10 mouse cellular contexts compared by ENCODE assay signal in the genomic region with DNA sequence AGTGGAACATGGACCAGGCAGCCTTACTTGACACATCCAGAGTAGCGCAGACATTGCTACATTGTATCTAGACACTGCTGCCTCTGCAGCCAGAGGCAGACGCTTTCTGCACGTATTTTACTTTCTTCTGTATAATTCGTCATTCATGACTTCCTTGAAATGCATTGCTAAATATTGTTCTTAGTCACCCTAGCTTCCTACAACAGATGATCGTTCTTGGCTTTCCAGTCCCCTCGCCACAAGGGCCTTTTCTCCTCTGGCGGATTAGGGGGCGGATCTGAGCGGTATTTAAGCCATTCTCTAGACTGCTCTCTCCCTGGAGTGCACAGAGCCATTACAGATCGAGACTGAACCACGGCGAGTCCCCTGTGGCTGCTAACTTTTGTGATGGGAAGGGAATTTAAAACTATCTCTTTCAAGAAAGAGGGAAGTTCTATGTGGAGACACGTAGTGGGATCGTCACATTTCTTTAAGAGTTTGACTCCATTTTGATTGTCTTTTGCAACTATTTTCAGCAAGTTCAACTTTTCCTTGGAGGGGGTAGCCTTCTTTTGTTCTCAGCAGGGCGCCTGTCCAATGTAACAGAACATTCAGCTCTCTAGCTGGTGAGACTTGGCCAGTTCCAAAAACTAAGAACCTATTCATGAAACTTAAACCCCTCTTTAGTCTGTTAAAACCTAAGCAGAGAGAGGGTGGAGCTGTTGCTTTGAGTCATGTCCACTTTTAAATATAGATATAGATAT. TPM values are rescaled to one million over a fixed set of nuclear protein-coding genes. Genes with fewer than 3 reads are reported as not detected.
A peak's percentile ranks its signal among the peaks of the same experiment; 100 is the strongest.
DNase-seq lines count a peak whose midpoint lies in the region; ATAC-seq and TF ChIP-seq lines count a peak whose summit lies in the region.
"Had no signal": no experiment of that assay in that cellular context is flagged by ENCODE, and none has a peak within 500 bp of the region (broad histone marks: within the 10 kb centered on the region; RNA-seq: fewer than 3 reads in every experiment).

No protein-coding gene starts in this region.

- H3K9ac ChIP-seq in heart, embryonic 12.5 days: no peak overlapping the region
- H3K9ac ChIP-seq in MEL (ENCODE audit: control insufficient read depth, low read depth, low read length, poor library complexity, severe bottlenecking): no peak overlapping the region
- H3K9ac ChIP-seq in forebrain, embryonic 14.5 days (ENCODE audit: low read length): no peak overlapping the region

- H3K4me1 ChIP-seq in heart, embryonic 12.5 days (replicated peaks): peaks cover 40% of the 10 kb centered on the region
- peaks cover 10 to 23% of the 10 kb centered on the region in 2 experiments for H3K4me1 ChIP-seq in MEL (ENCODE audit: control insufficient read depth in 1 of 2, insufficient read depth in 2 of 2, low read length in 2 of 2)
- H3K4me1 ChIP-seq in forebrain, embryonic 14.5 days (ENCODE audit: control insufficient read depth, insufficient read depth, low read length): peaks cover 14% of the 10 kb centered on the region

- no peaks in the 10 kb centered on the region for H3K9me3 ChIP-seq in heart, embryonic 12.5 days (replicated peaks)
- H3K9me3 ChIP-seq in MEL (replicated peaks; ENCODE audit: insufficient read depth, low read length): no peaks in the 10 kb centered on the region
- H3K9me3 ChIP-seq in forebrain, embryonic 14.5 days (replicated peaks; ENCODE audit: control insufficient read depth, low read length): no peaks in the 10 kb centered on the region

- no peak overlapping the region for H3K27ac ChIP-seq in heart, embryonic 12.5 days (ENCODE audit: poor library complexity, severe bottlenecking)
- no peak overlapping the region for H3K27ac ChIP-seq in MEL (ENCODE audit: control insufficient read depth, low read depth, low read length)
- H3K27ac ChIP-seq in forebrain, embryonic 14.5 days (ENCODE audit: low read depth, low read length): peak overlapping the region; percentile 40; the same call in 1 of the 2 replicates
- H3K27ac ChIP-seq: kidney, postnatal 0 days had no signal

- TF ChIP-seq RAD21 in MEL (IDR thresholded peaks at IDR 0.05; ENCODE audit: low read depth, low read length): no peak

- no peak for TF ChIP-seq EP300 in MEL (IDR thresholded peaks at IDR 0.05; ENCODE audit: low read depth in 1 of 2, low read length in 2 of 2)

- H3K4me3 ChIP-seq in heart, embryonic 12.5 days: no peak overlapping the region
- H3K4me3 ChIP-seq in MEL (ENCODE audit: control insufficient read depth in 1 of 2, insufficient read depth in 1 of 2, low read depth in 2 of 2, low read length in 2 of 2): no peak overlapping the region
- no peak overlapping the region for H3K4me3 ChIP-seq in forebrain, embryonic 14.5 days (ENCODE audit: low read depth, low read length)

- H3K27me3 ChIP-seq in heart, embryonic 12.5 days (replicated peaks): 0 out of 2 replicates have a peak, but pooled peaks cover 3% of the 10 kb centered on the region
- H3K27me3 ChIP-seq in MEL (ENCODE audit: control insufficient read depth in 1 of 2, insufficient read depth in 2 of 2, low read length in 2 of 2): no peaks in the 10 kb centered on the region
- no peaks in the 10 kb centered on the region for H3K27me3 ChIP-seq in forebrain, embryonic 14.5 days (replicated peaks; ENCODE audit: control insufficient read depth, insufficient read depth, low read length)

- no peaks in the 10 kb centered on the region for H3K36me3 ChIP-seq in heart, embryonic 12.5 days
- peaks cover 0 to 15% of the 10 kb centered on the region in 2 experiments; a peak in 2 of 4 replicates for H3K36me3 ChIP-seq in MEL (ENCODE audit: control insufficient read depth in 1 of 2, insufficient read depth in 2 of 2, low read length in 2 of 2)
- 0 out of 2 replicates have a peak, but pooled peaks cover 9% of the 10 kb centered on the region for H3K36me3 ChIP-seq in forebrain, embryonic 14.5 days (ENCODE audit: control insufficient read depth, insufficient read depth, low read length)

- 55% methylated on average over 15 of the region's 15 CpGs for WGBS in heart, embryonic 12.5 days
- 6% methylated on average over 15 of the region's 15 CpGs for WGBS in forebrain, embryonic 14.5 days

- no peak for DNase-seq in heart, adult 9 months (ENCODE audit: low spot score in 2 of 2)
- no peak for DNase-seq in MEL (ENCODE audit: low read depth, low spot score)
- peak; percentile 63 for DNase-seq in forebrain, embryonic 14.5 days (ENCODE audit: low spot score)
- peak; percentile 34 for DNase-seq in mesoderm, embryonic 11.5 days (ENCODE audit: low read depth, low spot score)
- DNase-seq in urinary bladder, postnatal 14 days (ENCODE audit: low spot score): no peak
- DNase-seq: cerebellum, adult 8-10 months had no signal

- no peak for TF ChIP-seq POLR2A in MEL (IDR thresholded peaks at IDR 0.05; ENCODE audit: control insufficient read depth in 1 of 2, insufficient read depth in 1 of 2, low read depth in 1 of 2, low read length in 2 of 2, poor library complexity in 1 of 2)

- ATAC-seq in heart, embryonic 12.5 days (ENCODE audit: insufficient number of reproducible peaks, low FRiP score): no peak
- peak; percentile 64 for ATAC-seq in forebrain, embryonic 14.5 days
- no peak for ATAC-seq in cerebellum, adult (ENCODE audit: insufficient number of reproducible peaks, low FRiP score, low TSS enrichment)
- no peak for ATAC-seq in monocyte, adult 5-6 weeks (replicated peaks; ENCODE audit: insufficient number of reproducible peaks, low FRiP score, low TSS enrichment, poor library complexity, severe bottlenecking)

- no peak for TF ChIP-seq CTCF in MEL (IDR thresholded peaks at IDR 0.05 in 2 of 3, conservative IDR thresholded peaks at IDR 0.05 in 1 of 3; ENCODE audit: control insufficient read depth in 1 of 3, insufficient read depth in 1 of 3, low read depth in 2 of 3, low read length in 3 of 3, poor library complexity in 1 of 3, severe bottlenecking in 1 of 3)

- no peaks in the 10 kb centered on the region for H3K79me2 ChIP-seq in MEL (ENCODE audit: control insufficient read depth, insufficient read depth, low read length, poor library complexity)

- H3K4me2 ChIP-seq in heart, embryonic 12.5 days: peak overlapping the region; percentile 46
- H3K4me2 ChIP-seq in forebrain, embryonic 14.5 days (ENCODE audit: low read length): peak overlapping the region; percentile 23

TF ChIP-seq in MEL, 35 proteins besides CTCF, POLR2A, EP300 and RAD21:
- TF ChIP-seq TBP (IDR thresholded peaks at IDR 0.05; ENCODE audit: low read depth, low read length) (peak; percentile 45; the same call in 1 of the 2 replicates), RCOR1 (IDR thresholded peaks at IDR 0.05; ENCODE audit: low read depth, low read length) (no peak)

RNA-seq across cellular contexts. Expression of gene Rgcc, which starts 10.6 kb away (rescaled TPM):
- polyA plus RNA-seq in heart, embryonic 12.5 days (2016; fragmentation: Nextera tagmentation; extraction: Ambion mirVana): 9.3 and 11.6 TPM in 2 replicates
- total RNA-seq in MEL (2012; rRNA removed): 0.85 and 1.2 TPM in 2 replicates
- polyA plus RNA-seq in MEL (2012; ENCODE audit: insufficient read depth in 1 of 2, insufficient read length in 2 of 2, low read depth in 1 of 2, low replicate concordance in 2 of 2, missing spikeins in 1 of 2): 1 to 10 TPM in 1 of 2 experiments, not detected in 1; 1.8 TPM
- 68.7 and 81.5 TPM in 2 replicates for polyA plus RNA-seq in forebrain, embryonic 14.5 days (2014; fragmentation: Nextera tagmentation; extraction: Ambion mirVana)
- total RNA-seq in monocyte, adult 5-6 weeks (2017): 7.0 to 54.6 TPM (median 29.0 TPM) in 3 replicates

RNA-seq across cellular contexts. Expression of gene Zfp957, which starts 43.7 kb away (rescaled TPM):
- polyA plus RNA-seq in heart, embryonic 12.5 days (2016; fragmentation: Nextera tagmentation; extraction: Ambion mirVana): not detected in 2 replicates
- total RNA-seq in MEL (2012; rRNA removed): not detected in 2 replicates
- not detected for polyA plus RNA-seq in MEL (2012; ENCODE audit: insufficient read depth in 1 of 2, insufficient read length in 2 of 2, low read depth in 1 of 2, low replicate concordance in 2 of 2, missing spikeins in 1 of 2)
- not detected in 2 replicates for polyA plus RNA-seq in forebrain, embryonic 14.5 days (2014; fragmentation: Nextera tagmentation; extraction: Ambion mirVana)
- total RNA-seq in monocyte, adult 5-6 weeks (2017): not detected in 3 replicates
- polyA plus RNA-seq: kidney, postnatal 0 days had no signal

Comparison
In these comparisons a context has a peak if more than half of its experiments do, and no peak if none do; other contexts are left out.
1. DNase-seq: peak in forebrain, embryonic 14.5 days (single experiment) and mesoderm, embryonic 11.5 days (single experiment); none in heart, adult 9 months (0 of 2), MEL (single experiment) and urinary bladder, postnatal 14 days (single experiment).